Mouse (Mus musculus): Measurements from ENCODE around the gene Unc5cl.

The Unc5cl gene

DNA sequence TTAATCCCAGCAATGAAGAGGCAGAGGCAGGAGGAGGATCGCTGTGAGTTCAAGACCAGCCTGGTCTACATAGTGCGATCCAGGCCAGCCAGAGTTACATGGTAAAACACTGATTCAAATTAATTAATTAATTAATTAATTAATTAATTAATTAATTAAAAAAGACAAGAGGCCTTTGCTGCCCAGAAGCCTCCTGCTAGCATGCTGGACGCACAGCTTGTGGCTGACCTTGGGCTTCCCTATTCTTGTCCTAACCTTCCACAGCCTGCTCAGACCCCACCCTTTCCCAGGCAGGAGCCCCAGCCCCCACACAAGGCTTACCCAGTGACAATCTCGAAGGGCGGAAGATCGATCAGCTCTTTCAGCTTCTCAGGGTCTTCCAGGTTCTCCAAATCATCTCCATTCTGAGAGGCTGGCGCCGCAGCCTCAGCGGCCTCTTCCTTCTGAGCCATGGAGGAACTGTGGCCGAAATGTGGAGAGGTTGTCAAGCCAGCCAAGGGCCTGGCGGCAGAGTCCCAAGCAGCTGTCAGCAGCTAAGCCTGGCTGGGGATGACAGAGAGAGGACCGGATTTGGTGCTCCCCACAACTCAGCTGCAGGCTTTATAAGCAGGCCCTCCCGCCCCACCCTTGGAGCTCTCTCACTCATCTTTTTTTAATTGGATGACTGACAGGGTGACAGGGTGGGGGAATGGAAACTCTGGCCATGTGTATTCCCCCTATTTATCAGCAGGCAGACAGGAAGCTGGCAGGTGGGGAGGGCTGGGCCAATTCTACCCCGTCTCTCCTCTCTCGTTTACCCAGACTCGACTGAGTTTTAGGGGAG, 22.3 kb upstream of the Unc5cl start, which contains the start of gene Apobec2:
Apobec2 (minus strand) TSS at position 773 of the 823 bp plus-strand sequence.
- no peak for DNase-seq

- DNase-seq: no peak
These were observed 21.6 kb upstream of the Unc5cl start for GRCm38 (mm10) chr17:48433006-48433655.

DNA sequence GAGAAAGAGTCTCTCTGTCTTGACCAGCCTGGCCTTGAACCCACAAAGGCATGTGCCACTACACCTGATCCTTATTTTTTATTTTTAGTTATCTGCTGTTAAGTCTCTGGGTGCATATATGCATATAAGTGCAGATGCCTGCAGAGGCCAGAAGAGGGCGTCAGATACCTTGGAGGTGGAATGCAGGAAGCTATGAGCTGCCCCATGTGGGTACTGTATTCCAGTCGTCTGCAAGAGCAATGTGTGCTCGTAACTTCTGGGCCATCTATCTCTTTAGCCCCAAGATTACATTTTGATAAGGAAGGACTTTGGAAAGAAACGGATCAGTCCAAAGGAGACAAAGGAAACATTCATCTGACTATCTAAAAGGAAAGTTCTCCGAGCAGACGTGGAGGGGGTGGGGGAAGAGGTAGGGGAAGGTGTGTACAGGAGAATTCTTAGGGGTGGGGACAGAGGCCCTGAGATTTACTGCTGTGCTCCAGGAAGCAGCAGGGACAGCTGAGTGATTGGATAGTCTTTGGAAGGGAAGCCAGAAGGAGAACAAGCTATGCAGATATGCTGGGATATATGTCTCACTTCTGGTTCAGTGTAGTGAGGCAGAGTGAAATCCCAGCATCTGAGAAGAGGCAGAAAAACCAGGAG, 20.9 kb upstream of the Unc5cl start:
- no peak for DNase-seq

- DNase-seq: no peak
These were observed 20.2 kb upstream of the Unc5cl start for GRCm38 (mm10) chr17:48434479-48434878.

DNA sequence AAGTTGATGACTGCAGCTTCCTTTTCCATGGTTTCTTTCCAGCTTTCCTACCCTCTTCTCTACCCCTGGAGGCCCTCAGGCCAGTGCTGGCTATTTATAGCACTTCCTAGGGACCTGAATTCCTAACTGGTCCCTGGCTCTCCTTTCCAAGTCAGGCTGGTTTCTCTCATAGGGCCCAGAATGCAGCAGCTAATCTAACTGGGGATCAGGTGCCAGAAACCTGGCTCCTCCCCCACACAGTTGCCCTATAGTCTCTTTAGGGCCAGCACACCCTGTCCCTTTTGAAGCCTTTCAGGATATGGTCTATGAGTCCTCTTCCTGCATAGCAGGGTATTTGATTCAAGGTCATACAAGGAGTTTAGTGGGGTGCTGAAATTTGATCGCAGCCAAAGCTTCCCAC, 18.2 kb upstream of the Unc5cl start:
- no peak for DNase-seq

- DNase-seq: peak; percentile 70 to 83
These were observed 17.2 kb upstream of the Unc5cl start for GRCm38 (mm10) chr17:48437421-48437911.

- DNase-seq: peak; percentile 44 to 63
These were observed 11.8 kb upstream of the Unc5cl start for GRCm38 (mm10) chr17:48442745-48443457.

DNA sequence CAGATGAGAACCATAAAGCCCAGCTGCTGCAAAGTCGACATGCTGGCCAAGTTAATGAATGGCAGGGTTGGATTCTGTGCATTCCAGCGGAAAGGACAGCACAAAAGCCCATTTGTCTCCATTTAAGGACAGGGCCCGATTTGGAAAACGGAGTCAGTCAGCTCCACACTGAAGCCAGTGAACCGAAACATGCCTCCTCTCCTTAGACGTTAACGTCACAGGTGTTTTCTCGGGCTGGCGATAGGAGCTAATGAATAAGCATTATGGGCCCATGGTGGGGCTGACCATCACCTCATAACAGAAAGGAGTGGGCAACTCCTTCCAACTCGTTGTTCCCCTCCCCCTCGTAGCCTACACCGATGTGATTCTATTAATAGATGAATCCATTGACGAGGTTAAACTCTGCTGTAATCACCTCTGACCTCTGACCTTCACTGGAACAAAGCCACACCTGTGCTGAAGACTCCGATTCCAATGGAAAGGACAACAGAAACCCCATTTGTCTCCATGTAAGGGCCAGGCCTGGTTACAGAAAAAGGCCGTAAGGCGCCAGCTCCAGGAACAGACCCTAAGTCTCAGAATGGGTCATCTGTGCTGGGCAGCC, 11.1 kb upstream of the Unc5cl start:
- DNase-seq: peak in 1 of 2 experiments; percentile 55

GRCm38 (mm10) chr17:48447675-48448074, 7.0 kb upstream of the Unc5cl start:
- DNase-seq: no peak

- DNase-seq: no peak
These were observed 3.9 kb upstream of the Unc5cl start for GRCm38 (mm10) chr17:48450666-48451352.

DNA sequence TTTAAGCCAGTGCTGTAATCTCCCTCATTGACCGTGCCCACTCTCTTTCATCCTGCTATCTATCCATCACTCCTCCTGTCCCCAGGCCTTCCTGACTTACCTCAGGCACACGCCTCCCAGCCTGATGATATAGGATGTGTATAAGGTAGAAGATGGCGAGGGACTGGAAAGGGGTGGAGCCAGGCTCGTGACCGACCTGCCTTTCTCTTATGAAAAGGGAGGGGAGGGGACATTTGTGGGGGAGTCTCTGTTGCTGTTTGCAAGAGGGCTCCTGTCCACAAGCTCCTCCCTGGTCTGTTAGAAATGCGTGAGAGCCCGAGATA, 3.4 kb upstream of the Unc5cl start, which contains the start of gene Tspo2:
Tspo2 (minus strand) TSS at position 170 of the 323 bp plus-strand sequence.
- no peak for DNase-seq

- peak in 1 of 2 experiments; percentile 33 for DNase-seq
These were observed 2.8 kb upstream of the Unc5cl start for GRCm38 (mm10) chr17:48451753-48452444.

DNA sequence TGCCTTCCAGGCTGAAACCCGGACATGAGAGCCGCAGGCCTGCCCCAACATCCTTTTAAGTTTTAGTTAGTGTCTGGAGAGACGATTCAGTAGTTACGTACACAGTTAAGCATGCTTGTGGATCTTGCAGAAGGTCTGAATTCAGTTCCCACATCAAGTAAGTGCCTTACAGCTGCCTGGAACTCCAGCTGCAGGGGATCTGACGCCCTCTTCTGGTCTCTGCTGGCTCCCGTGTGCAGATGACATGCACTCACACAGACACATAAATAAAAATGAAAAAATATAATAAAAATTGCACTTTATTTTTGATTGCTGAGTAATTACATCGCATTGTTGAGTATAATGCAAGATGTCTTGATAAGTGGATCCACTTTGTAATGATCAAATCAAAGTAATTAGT, 1.2 kb upstream of the Unc5cl start:
- DNase-seq: no peak

DNA sequence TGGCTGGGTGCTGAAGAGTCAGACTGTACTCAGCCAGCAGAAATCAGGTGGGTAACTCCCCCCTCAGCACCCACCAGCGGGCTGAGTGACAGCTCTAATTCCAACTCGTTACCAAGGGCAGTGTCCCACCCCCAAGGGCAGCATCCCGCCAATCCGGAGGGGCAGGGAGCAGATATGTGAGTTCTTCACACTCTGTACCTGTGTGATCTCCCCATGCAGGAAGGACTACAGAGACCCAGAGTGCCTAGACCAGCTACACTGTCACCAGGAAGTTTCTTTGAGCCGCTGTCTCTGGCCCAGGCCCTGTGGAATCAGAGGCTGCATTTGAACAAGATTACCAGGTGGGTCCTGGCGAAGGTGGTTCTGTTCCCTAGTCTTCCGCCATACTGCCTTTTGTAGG, 511 bp upstream of the Unc5cl start:
- DNase-seq: no peak

DNA sequence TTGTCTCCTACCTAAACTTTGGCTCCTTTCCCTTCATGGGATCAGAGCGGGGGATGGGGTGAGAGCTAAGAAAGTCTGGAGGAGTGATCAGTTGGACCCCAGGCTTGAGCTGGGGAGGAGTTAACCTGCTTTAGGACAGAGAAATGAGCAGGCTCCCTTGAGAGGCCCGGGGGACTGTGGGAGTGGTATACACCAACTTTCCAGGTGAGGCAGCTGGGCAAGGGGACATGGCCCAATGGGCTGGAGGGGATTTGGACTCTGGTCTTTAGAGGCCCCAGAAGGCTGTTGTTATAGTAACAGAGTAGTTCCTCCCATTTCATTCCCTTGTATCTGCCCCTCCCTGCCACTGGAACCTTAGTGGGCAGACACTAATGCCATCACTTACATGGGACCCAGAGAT, 1.3 kb downstream of the Unc5cl start:
- peak; percentile 42 to 66 for DNase-seq

DNA sequence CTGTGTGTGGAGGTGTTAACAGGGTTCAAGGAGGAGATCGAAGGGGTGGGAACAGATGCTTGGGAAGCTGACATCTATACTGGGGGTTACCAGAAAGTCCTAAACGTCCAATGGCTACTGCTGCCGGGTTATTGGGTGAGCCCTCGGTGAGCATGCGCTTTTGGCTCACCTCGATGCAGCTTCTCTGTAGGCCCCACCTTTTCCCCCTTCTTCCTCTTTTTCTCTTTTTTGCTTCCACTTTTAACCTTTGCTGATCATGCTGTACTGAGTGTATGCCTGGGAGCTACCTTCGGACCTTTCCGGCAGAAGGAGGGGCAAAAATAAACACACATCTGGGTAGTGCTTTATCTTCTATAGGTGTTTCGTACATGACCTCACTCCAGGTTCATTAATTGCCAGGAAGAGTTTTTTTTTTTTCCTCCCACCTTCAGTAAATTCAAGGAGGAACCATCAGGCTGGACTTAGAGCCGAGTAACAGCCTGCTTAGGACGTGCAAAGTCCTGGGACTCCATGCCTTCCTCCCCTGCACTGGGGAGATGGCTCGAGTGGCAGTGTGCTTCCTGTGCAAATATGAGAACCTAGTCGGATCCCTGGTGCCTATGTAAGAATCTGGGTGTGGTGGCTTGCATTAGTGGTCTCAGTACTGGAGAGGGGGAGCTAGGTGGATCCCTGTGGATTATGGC, 3.4 kb downstream of the Unc5cl start:
- no peak for DNase-seq

- DNase-seq: no peak
These were observed 7.4 kb downstream of the Unc5cl start for GRCm38 (mm10) chr17:48462096-48462495.

- DNase-seq: no peak
These were observed 8.7 kb downstream of the Unc5cl start for GRCm38 (mm10) chr17:48463391-48463790.

GRCm38 (mm10) chr17:48466769-48467394, 12.2 kb downstream of the Unc5cl start:
- DNase-seq: no peak
